Mouse (Mus musculus): ENCODE measurements around the gene Suz12.

DNA sequence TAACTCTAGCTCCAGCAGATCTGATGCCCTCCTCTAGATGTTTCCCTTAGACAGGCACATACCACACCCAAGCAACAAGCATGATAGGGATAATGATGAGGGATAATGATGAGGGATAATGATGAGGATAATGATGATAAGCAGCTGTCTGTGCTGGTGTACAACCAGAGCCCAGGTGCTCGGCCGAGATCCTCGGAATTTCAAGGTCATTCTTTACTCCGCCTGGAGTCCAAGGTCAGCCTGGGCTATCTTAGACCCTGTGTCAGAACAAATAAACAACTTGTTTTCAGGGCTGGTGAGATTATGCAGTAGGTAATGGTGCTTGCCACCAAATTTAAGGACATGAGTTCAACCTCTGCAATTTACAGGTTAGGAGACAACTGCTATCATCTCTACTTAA lies 6.0 kb upstream of the Suz12 start:
- TF ChIP-seq CTCF (IDR thresholded peaks at IDR 0.05; ENCODE audit: borderline replicate concordance, control insufficient read depth, extremely low read depth, insufficient read depth, low read length, poor library complexity) (no peak), POLR2A (IDR thresholded peaks at IDR 0.05; ENCODE audit: control insufficient read depth, extremely low read depth, insufficient read depth, low read length, poor library complexity) (no peak)

All from thymus, adult 2 months (tissue).